Mouse (Mus musculus) liver, adult 2 months (tissue): ENCODE results near the gene Fen1.

Experiments used
- CTCF ChIP-seq: fragments of 200-500 bp; IDR thresholded peaks from 2 replicates; pipeline ENCODE4 v1.5.1; 2011; ENCODE audit warnings: low read depth, low read length, control low read depth
- POLR2A ChIP-seq: fragments of 200-500 bp; IDR thresholded peaks from 2 replicates; pipeline ENCODE4 v1.6.1; 2011; ENCODE audit warnings: low read length, control low read depth; ENCODE audit not compliant: insufficient read depth; ENCODE audit errors: extremely low read depth

DNA sequence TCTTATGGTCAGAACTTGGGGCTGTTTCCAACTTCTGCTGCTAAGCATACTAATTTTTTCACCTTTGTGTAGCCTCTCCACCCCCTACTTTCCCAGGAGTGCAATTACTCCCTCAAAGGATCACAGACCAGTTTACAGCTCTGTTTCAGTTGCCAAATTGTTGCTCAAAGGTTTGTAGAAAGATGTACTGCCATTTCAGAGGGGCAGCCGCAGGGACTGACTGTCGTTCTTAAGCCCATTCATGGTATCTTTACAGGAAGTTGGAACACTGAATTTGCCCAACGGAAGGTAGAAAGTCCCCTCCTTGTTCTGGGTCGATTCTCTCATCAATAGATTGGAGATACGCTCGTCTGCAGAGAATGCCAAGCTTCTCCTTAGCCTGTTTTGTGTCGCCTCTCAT, 32.6 kb downstream of the Fen1 start:
- TF ChIP-seq CTCF = no peak
- TF ChIP-seq POLR2A = no peak
